Mouse (Mus musculus) neural tube, embryonic 10.5 days (tissue): ENCODE measurements at regions not wholly inside any gene's neighbourhood (a gene's known extent, or its start where the extent isn't known, plus 50 kb on each side); places are given as distances from the start of the nearest gene placed in this dataset.

Source experiments
- DNase-seq: peaks from one replicate; pipeline ENCODE4 v3.0.0-alpha.2; 2017; ENCODE audit warnings: low spot score; ENCODE audit errors: extremely low spot score

DNA sequence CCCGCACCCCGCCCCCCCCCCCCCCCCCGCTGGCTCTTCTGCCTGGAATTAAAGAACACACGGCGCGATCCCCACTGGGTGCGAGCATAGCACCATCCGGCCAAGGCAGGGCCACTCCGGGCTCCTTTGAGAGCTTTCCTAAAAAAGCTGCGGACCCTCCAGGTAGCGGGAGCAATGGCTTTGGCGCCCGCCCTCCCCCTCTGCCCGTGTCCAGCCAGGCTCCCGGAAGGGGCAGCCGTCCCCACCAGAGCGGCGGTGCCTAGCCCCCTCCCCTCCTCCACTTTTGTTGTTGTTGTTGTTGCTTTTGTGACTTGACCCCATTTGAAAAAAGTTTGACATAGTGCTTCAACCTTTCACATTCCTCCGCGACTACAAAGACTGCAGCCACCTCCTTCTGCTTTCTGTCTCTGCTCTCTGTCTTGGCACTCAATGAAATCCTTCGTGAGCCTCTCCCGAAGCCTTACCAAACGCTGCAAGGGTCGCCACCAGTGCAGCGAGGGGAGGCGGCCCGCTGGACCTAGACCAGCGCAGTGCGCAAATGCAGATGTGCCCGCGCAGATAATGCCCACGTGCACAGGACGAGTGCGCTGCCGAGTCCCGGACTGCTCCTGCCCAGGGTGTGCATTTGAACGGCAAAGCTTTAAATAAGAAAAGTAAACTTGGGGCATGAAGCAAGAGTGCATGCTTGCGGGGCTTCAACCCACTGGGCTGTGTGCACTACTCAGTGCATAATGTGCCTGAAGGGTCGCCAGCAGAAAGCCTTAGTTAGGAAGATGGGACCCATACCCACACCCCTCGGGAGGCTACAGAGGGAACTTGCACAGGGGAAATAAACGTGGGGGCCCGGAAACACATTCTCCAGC lies 179.0 kb upstream of the Xlr start:
- peak; percentile 18 for DNase-seq

DNA sequence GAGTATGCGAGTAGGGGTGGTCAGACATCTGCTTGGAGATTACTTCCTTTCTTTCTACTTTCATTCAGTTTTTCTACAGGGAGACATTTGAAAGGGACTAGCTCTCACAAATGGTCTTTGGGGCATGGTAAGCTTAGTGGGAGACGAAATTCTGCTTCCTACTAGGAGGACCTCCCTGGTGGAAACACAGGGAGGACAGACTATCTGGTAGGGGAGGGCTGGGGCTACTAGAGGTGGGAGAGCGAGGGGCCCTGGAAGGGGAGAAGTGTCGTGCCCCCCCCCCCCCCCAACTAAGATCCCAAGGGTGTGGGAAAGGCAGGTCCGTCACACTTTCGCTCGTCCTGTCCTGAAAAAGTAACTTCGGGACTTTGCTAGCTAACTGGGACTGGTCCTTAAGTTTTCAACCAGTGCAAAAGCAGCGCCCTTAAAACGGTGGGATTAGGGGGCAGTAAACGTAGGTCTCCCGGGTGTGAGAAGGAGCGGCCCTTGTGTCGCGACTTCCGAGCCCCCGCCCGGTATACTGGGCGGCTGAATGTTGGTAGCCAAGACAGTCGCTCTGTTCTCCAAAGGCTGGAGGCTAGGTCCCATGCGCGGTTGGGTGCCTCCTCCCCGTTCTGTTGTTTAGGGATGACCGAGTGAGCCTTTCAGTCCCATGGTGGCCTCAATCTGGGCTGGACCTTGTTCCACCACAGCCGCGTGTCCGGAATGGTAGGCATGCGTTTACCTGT lies 178.2 kb upstream of the Xlr start:
- DNase-seq, result peak; percentile 19

DNA sequence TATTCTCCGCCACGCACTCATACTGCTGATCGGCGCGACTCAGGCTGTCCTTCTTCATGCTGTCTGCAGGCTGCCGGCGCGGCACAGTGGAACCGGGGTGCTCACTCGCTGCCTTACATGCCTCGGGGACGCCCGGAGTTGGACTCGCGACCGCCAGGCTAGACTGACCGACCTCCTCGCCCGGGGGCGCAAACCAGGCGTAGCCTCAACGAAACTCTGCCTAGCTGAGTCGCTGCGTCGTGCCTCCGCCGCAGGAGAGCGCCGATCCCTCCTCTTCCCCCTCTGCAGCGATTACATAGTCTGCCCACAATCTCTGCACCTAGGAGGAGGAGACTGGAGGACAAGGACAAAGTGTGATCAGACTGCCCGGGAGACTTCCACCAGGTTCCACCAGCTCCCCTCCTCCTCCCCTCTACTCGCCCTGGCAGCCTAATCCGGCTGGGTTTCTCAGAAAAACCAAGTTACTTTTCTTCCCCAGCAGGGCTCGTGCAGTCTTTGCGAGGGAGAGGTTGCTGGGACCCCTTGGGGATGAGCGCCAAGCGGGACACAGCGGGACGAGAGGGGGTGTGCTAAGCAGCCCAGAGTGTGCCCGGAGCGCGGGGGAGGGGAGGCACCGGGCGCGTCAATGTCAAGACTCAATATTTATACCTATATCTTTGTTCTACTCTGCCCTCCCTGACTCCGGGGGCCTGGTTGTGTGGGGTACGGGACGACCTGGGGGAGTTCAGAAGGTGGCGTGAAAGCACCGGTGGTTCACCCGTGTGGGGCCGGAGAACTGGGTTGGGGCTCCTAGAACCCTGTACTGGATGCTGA lies 177.4 kb upstream of the Xlr start:
- peak; percentile 42 for DNase-seq
